Mouse (Mus musculus): ENCODE data around the gene 9130008F23Rik.

- TF ChIP-seq HCFC1 (IDR thresholded peaks at IDR 0.05; ENCODE audit: low read depth, low read length): no peak
- no peak for TF ChIP-seq MAFK (IDR thresholded peaks at IDR 0.05; ENCODE audit: insufficient replicate concordance, low read length)
- no peak for TF ChIP-seq CTCF (conservative IDR thresholded peaks at IDR 0.05 in 1 of 2, IDR thresholded peaks at IDR 0.05 in 1 of 2; ENCODE audit: low read depth in 2 of 2, low read length in 2 of 2)
- TF ChIP-seq MEF2A (IDR thresholded peaks at IDR 0.05; ENCODE audit: borderline replicate concordance, low read depth, low read length): no peak
- no peak for TF ChIP-seq ZC3H11A (IDR thresholded peaks at IDR 0.05; ENCODE audit: low read depth, low read length)
- TF ChIP-seq TBP (conservative IDR thresholded peaks at IDR 0.05; ENCODE audit: low read depth, low read length): no peak
These were observed 24.4 kb upstream of the 9130008F23Rik start for GRCm38 (mm10) chr17:40904721-40905154.
